Mouse (Mus musculus): Measurements from ENCODE around the gene Usp16. TPM values are rescaled to one million over a fixed set of nuclear protein-coding genes. Genes with fewer than 3 reads are reported as not detected.

Usp16 gene
- polyA plus RNA-seq, 1 experiment, result 59.5 TPM

DNA sequence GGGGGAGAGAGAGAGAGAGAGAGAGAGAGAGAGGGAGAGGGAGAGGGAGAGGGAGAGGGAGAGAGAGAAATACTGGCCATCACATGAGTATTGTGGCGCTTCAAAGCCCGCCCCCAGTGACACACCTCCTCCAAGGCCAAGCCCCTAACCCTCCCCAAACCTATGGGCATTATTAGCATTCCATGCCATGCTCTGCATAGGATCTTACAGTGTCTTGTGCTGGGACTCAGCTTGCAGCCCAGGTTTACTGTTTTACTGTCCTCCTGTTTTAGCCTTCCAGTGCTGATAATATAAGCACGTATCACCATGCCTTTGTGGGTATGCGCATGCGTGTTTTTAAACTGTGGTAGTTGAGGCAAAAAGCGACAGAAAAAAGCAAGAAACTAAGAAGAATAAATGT lies 45.1 kb downstream of the Usp16 start:
- Histone ChIP-seq H3K27ac (ENCODE audit: insufficient read depth, low read length) (no peak overlapping the region), H3K4me1 (ENCODE audit: control insufficient read depth, insufficient read depth, low read length) (no peaks in the 10 kb centered on the region), H3K4me3 (ENCODE audit: insufficient read depth, low read length) (no peak overlapping the region)
- TF ChIP-seq CTCF (IDR thresholded peaks at IDR 0.05; ENCODE audit: extremely low read depth, insufficient read depth, low read length), result no peak
- no peak for TF ChIP-seq POLR2A (IDR thresholded peaks at IDR 0.05; ENCODE audit: extremely low read depth, insufficient read depth, low read length)

- no peaks in the 10 kb centered on the region for H3K4me1 ChIP-seq (ENCODE audit: control insufficient read depth, insufficient read depth, low read length)
- no peak overlapping the region for H3K4me3 ChIP-seq (ENCODE audit: insufficient read depth, low read length)
- TF ChIP-seq POLR2A (IDR thresholded peaks at IDR 0.05; ENCODE audit: extremely low read depth, insufficient read depth, low read length), result no peak
- TF ChIP-seq CTCF (IDR thresholded peaks at IDR 0.05; ENCODE audit: extremely low read depth, insufficient read depth, low read length), result no peak
- no peak overlapping the region for H3K27ac ChIP-seq (ENCODE audit: insufficient read depth, low read length)
Measured at GRCm38 (mm10) chr16:87501304-87502078, 47.0 kb downstream of the Usp16 start.

DNA sequence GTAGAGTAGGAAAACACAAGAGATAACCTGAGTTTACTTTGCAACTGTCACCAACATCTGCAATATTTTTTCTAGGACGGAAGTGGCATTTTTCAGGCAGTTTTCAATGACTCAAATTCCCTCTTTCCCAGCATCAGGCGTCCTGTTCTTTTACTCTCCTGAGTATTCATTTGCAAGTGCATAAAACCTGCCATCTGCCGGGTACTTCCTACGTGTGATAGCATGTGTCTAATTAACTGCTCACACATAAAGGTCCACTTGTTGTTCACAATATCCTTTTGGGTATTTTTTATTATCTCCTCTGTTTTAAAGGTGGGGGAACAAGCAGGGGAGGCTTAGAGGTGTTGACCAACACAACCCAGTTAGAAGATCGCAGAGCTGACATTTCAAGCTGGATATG lies 57.2 kb downstream of the Usp16 start:
- Histone ChIP-seq H3K27ac (ENCODE audit: insufficient read depth, low read length) (no peak overlapping the region), H3K4me3 (ENCODE audit: insufficient read depth, low read length) (no peak overlapping the region), H3K4me1 (ENCODE audit: control insufficient read depth, insufficient read depth, low read length) (no peaks in the 10 kb centered on the region)
- TF ChIP-seq POLR2A (IDR thresholded peaks at IDR 0.05; ENCODE audit: extremely low read depth, insufficient read depth, low read length) (no peak), CTCF (IDR thresholded peaks at IDR 0.05; ENCODE audit: extremely low read depth, insufficient read depth, low read length) (no peak)

GRCm38 (mm10) chr16:87512331-87512730 lies 57.8 kb downstream of the Usp16 start:
- no peaks in the 10 kb centered on the region for H3K4me1 ChIP-seq (ENCODE audit: control insufficient read depth, insufficient read depth, low read length)
- H3K27ac ChIP-seq (ENCODE audit: insufficient read depth, low read length), result no peak overlapping the region
- TF ChIP-seq POLR2A (IDR thresholded peaks at IDR 0.05; ENCODE audit: extremely low read depth, insufficient read depth, low read length) (no peak), CTCF (IDR thresholded peaks at IDR 0.05; ENCODE audit: extremely low read depth, insufficient read depth, low read length) (no peak)
- no peak overlapping the region for H3K4me3 ChIP-seq (ENCODE audit: insufficient read depth, low read length)

DNA sequence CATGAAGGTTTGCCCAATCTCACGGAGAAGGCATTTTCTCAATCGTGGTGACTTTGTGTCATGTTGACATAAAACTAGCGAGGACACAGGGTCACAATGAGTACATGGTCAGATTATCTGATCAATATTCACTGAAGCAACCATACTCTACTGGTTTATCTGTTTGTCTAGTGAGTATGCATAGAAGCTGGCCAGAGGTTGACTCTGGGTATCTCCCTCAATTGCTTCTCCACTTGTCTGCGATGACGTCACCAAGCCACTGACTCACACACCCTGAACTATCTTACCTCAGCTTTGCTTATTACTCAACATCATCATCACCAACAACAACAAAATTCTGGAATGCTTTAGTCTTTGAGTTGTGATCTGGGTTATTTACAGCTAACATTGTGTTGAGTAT lies 69.7 kb downstream of the Usp16 start:
- Histone ChIP-seq H3K4me1 (ENCODE audit: control insufficient read depth, insufficient read depth, low read length) (no peaks in the 10 kb centered on the region), H3K27ac (ENCODE audit: insufficient read depth, low read length) (no peak overlapping the region), H3K4me3 (ENCODE audit: insufficient read depth, low read length) (no peak overlapping the region)
- TF ChIP-seq CTCF (IDR thresholded peaks at IDR 0.05; ENCODE audit: extremely low read depth, insufficient read depth, low read length) (no peak), POLR2A (IDR thresholded peaks at IDR 0.05; ENCODE audit: extremely low read depth, insufficient read depth, low read length) (no peak)

GRCm38 (mm10) chr16:87527553-87528249 lies 73.2 kb downstream of the Usp16 start:
- Histone ChIP-seq H3K4me3 (ENCODE audit: insufficient read depth, low read length) (no peak overlapping the region), H3K4me1 (ENCODE audit: control insufficient read depth, insufficient read depth, low read length) (no peaks in the 10 kb centered on the region), H3K27ac (ENCODE audit: insufficient read depth, low read length) (no peak overlapping the region)
- TF ChIP-seq CTCF (IDR thresholded peaks at IDR 0.05; ENCODE audit: extremely low read depth, insufficient read depth, low read length) (no peak), POLR2A (IDR thresholded peaks at IDR 0.05; ENCODE audit: extremely low read depth, insufficient read depth, low read length) (no peak)

DNA sequence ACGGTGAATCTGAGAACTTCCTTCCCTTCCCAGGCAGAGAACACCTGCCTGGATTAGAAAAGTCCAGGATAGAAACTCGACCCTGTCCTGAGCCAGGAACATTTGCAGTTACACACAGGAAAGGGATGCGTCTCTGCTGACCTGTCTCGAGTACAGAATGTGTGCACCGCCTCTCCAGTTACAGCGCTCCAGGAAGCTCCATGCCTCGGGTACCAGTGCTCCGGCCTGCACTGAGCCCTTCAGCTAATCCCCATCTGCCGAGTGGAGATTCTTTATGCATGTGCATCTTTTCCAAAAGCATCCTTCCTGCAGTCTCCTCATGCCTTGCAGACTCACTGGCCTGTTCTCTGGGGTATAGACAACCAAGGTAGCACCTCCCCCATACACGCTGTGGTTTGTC lies 74.3 kb downstream of the Usp16 start:
- Histone ChIP-seq H3K4me1 (ENCODE audit: control insufficient read depth, insufficient read depth, low read length) (no peaks in the 10 kb centered on the region), H3K27ac (ENCODE audit: insufficient read depth, low read length) (no peak overlapping the region)
- TF ChIP-seq CTCF (IDR thresholded peaks at IDR 0.05; ENCODE audit: extremely low read depth, insufficient read depth, low read length) (no peak), POLR2A (IDR thresholded peaks at IDR 0.05; ENCODE audit: extremely low read depth, insufficient read depth, low read length) (no peak)

More for the DNA sequence above, 74.3 kb downstream of the Usp16 start:
- no peak overlapping the region for H3K4me3 ChIP-seq (ENCODE audit: insufficient read depth, low read length)

Other genes with a start within 250 kb of the Usp16 start
- gene N6amt1, start 100.5 kb upstream of the Usp16 start, polyA plus RNA-seq (2012; rRNA removed), result 20.3 and 21.3 TPM in 2 replicates
- 17.3 TPM in 2 replicates for gene Ltn1, start 22.1 kb upstream of the Usp16 start, polyA plus RNA-seq (2012; rRNA removed)
- 9.8 and 10.4 TPM in 2 replicates for gene Rwdd2b, start 14.1 kb upstream of the Usp16 start, polyA plus RNA-seq (2012; rRNA removed)
- gene Cct8, start 41.2 kb downstream of the Usp16 start, polyA plus RNA-seq (2012; rRNA removed), result 117 and 118 TPM in 2 replicates
- 1.2 and 1.5 TPM in 2 replicates for gene Map3k7cl, start 98.6 kb downstream of the Usp16 start, polyA plus RNA-seq (2012; rRNA removed)
- 5.7 and 6.1 TPM in 2 replicates for gene Bach1, start 244.2 kb downstream of the Usp16 start, polyA plus RNA-seq (2012; rRNA removed)